Mouse (Mus musculus) thymus, adult 2 months (tissue): ENCODE results near the gene Slk.

ENCODE experiments used
- CTCF ChIP-seq: fragments of 200-500 bp; IDR thresholded peaks from 2 replicates; pipeline ENCODE4 v1.5.1; 2012; ENCODE audit warnings: mild to moderate bottlenecking, control low read depth, low read length, moderate library complexity, borderline replicate concordance; ENCODE audit not compliant: control insufficient read depth, poor library complexity, insufficient read depth; ENCODE audit errors: extremely low read depth
- POLR2A ChIP-seq: fragments of 200-500 bp; IDR thresholded peaks from 2 replicates; pipeline ENCODE4 v1.6.1; 2012; ENCODE audit warnings: mild to moderate bottlenecking, low read length, control low read depth, moderate library complexity; ENCODE audit not compliant: control insufficient read depth, poor library complexity, insufficient read depth; ENCODE audit errors: extremely low read depth

- no peak for TF ChIP-seq POLR2A
- TF ChIP-seq CTCF = no peak
These were observed 40.7 kb upstream of the Slk start for GRCm38 (mm10) chr19:47538801-47539200.
